Mouse (Mus musculus) CH12.LX (cell line): ENCODE results near the gene Chchd4. TPM values are rescaled to one million over a fixed set of nuclear protein-coding genes. Genes with fewer than 3 reads are reported as not detected.
A peak's percentile ranks its signal among the peaks of the same experiment; 100 is the strongest.

ENCODE experiments used
- DNase-seq: peaks from one replicate; pipeline ENCODE4 v3.0.0-alpha.2; 2013; ENCODE audit errors: extremely low read depth
- H3K27ac ChIP-seq: 2 replicates; pipeline ENCODE4 v1.5.1; 2012; ENCODE audit warnings: low read depth, mild to moderate bottlenecking, control low read depth, moderate library complexity; ENCODE audit not compliant: insufficient read depth
- H3K27me3 ChIP-seq: replicated peaks from 2 replicates; pipeline ENCODE3; 2012; ENCODE audit warnings: inconsistent platforms
- H3K36me3 ChIP-seq, 2 experiments: replicated peaks in 1 of 2; 2 replicates each; pipeline versions ENCODE3 to v1.6.1; 2012; ENCODE audit warnings: inconsistent platforms in 1 of 2, low read length in 1 of 2, mild to moderate bottlenecking in 1 of 2, mixed read lengths in 1 of 2, moderate library complexity in 1 of 2; ENCODE audit not compliant: control insufficient read depth in 1 of 2, insufficient read depth in 1 of 2
- H3K4me1 ChIP-seq, 2 experiments: 2 replicates each; pipeline ENCODE4 v1.6.1; 2012; ENCODE audit warnings: inconsistent platforms in 1 of 2, moderate library complexity in 1 of 2; ENCODE audit not compliant: insufficient read depth in 2 of 2, control insufficient read depth in 1 of 2
- H3K4me2 ChIP-seq: 2 replicates; pipeline ENCODE4 v1.6.1; 2012; ENCODE audit warnings: low read depth, mild to moderate bottlenecking, control low read depth; ENCODE audit not compliant: poor library complexity, insufficient read depth, severe bottlenecking
- H3K4me3 ChIP-seq, 3 experiments: fragments of 150-350 bp in 1 of 3; sonication (generic) in 1 of 3; replicated peaks in 1 of 3; 2 replicates each; pipeline versions ENCODE3 to v1.5.1; 2011 to 2012; ENCODE audit warnings: low read depth in 2 of 3, low read length in 2 of 3, mild to moderate bottlenecking in 2 of 3, moderate library complexity in 2 of 3, control low read depth in 1 of 3, improper control_type of control experiment in 1 of 3, inconsistent platforms in 1 of 3, mixed read lengths in 1 of 3; ENCODE audit not compliant: poor library complexity in 1 of 3
- H3K79me2 ChIP-seq: replicated peaks from 2 replicates; pipeline ENCODE4 v1.6.1; 2012; ENCODE audit warnings: mild to moderate bottlenecking, moderate library complexity; ENCODE audit not compliant: control insufficient read depth, poor library complexity, insufficient read depth, severe bottlenecking; ENCODE audit errors: extremely low read depth
- H3K9ac ChIP-seq: 2 replicates; pipeline ENCODE4 v1.6.1; 2012; ENCODE audit warnings: low read depth, mild to moderate bottlenecking, control low read depth, moderate library complexity; ENCODE audit not compliant: insufficient read depth
- H3K9me3 ChIP-seq: replicated peaks from 2 replicates; pipeline ENCODE3; 2012; ENCODE audit warnings: low read length, inconsistent platforms, mixed read lengths
- BHLHE40 ChIP-seq: IDR thresholded peaks from 2 replicates; pipeline ENCODE4 v1.6.1; 2011; ENCODE audit warnings: mild to moderate bottlenecking, low read depth, low read length, improper control_type of control experiment
- CHD2 ChIP-seq: IDR thresholded peaks from 2 replicates; pipeline ENCODE4 v1.6.1; 2011; ENCODE audit warnings: low read length, improper control_type of control experiment
- CTCF ChIP-seq, 2 experiments: IDR thresholded peaks in 1 of 2; conservative IDR thresholded peaks in 1 of 2; 2 replicates each; pipeline ENCODE4 v1.5.1; 2011 to 2012; ENCODE audit warnings: low read depth in 2 of 2, low read length in 2 of 2, improper control_type of control experiment in 1 of 2, inconsistent platforms in 1 of 2, mild to moderate bottlenecking in 1 of 2, moderate library complexity in 1 of 2
- E2F4 ChIP-seq: IDR thresholded peaks from 2 replicates; pipeline ENCODE4 v1.6.1; 2011; ENCODE audit warnings: low read depth, low read length, improper control_type of control experiment; ENCODE audit not compliant: insufficient replicate concordance
- ELF1 ChIP-seq: IDR thresholded peaks from 2 replicates; pipeline ENCODE4 v1.6.1; 2014; ENCODE audit warnings: low read depth, mild to moderate bottlenecking, inconsistent platforms, low read length, improper control_type of control experiment
- EP300 ChIP-seq: IDR thresholded peaks from 2 replicates; pipeline ENCODE4 v1.6.1; 2011; ENCODE audit warnings: low read length, improper control_type of control experiment
- ETS1 ChIP-seq: conservative IDR thresholded peaks from 2 replicates; pipeline ENCODE4 v1.6.1; 2012; ENCODE audit warnings: low read depth, mild to moderate bottlenecking, inconsistent platforms, low read length, improper control_type of control experiment, moderate library complexity
- GABPA ChIP-seq: IDR thresholded peaks from 2 replicates; pipeline ENCODE4 v1.6.1; 2012; ENCODE audit warnings: low read depth, low read length, improper control_type of control experiment, inconsistent platforms; ENCODE audit not compliant: insufficient replicate concordance
- HCFC1 ChIP-seq: IDR thresholded peaks from 2 replicates; pipeline ENCODE4 v1.6.1; 2012; ENCODE audit warnings: low read depth, mild to moderate bottlenecking, inconsistent platforms, low read length, improper control_type of control experiment
- IRF4 ChIP-seq: IDR thresholded peaks from 2 replicates; pipeline ENCODE4 v1.6.1; 2014; ENCODE audit warnings: low read depth, mild to moderate bottlenecking, inconsistent platforms, low read length, improper control_type of control experiment
- JUN ChIP-seq: IDR thresholded peaks from 2 replicates; pipeline ENCODE4 v1.6.1; 2011; ENCODE audit warnings: low read depth, mild to moderate bottlenecking, low read length, improper control_type of control experiment, moderate library complexity; ENCODE audit not compliant: insufficient read depth
- JUND ChIP-seq: conservative IDR thresholded peaks from 2 replicates; pipeline ENCODE4 v1.6.1; 2011; ENCODE audit warnings: low read depth, low read length, improper control_type of control experiment
- KAT2A ChIP-seq: IDR thresholded peaks from 2 replicates; pipeline ENCODE4 v1.6.1; 2012; ENCODE audit warnings: low read length, improper control_type of control experiment, inconsistent platforms; ENCODE audit not compliant: insufficient replicate concordance
- MAFK ChIP-seq: IDR thresholded peaks from 2 replicates; pipeline ENCODE4 v1.6.1; 2011; ENCODE audit warnings: low read length, improper control_type of control experiment; ENCODE audit not compliant: insufficient replicate concordance
- MAX ChIP-seq: IDR thresholded peaks from 2 replicates; pipeline ENCODE4 v1.6.1; 2011; ENCODE audit warnings: low read length, improper control_type of control experiment
- MAZ ChIP-seq: IDR thresholded peaks from 2 replicates; pipeline ENCODE4 v1.6.1; 2012; ENCODE audit warnings: low read depth, mild to moderate bottlenecking, inconsistent platforms, low read length, improper control_type of control experiment, moderate library complexity
- MEF2A ChIP-seq: IDR thresholded peaks from 2 replicates; pipeline ENCODE4 v1.6.1; 2014; ENCODE audit warnings: low read depth, mild to moderate bottlenecking, inconsistent platforms, low read length, improper control_type of control experiment, borderline replicate concordance
- MXI1 ChIP-seq: IDR thresholded peaks from 2 replicates; pipeline ENCODE4 v1.6.1; 2011; ENCODE audit warnings: mild to moderate bottlenecking, low read depth, low read length, improper control_type of control experiment
- MYC ChIP-seq: IDR thresholded peaks from 2 replicates; pipeline ENCODE4 v1.6.1; 2011; ENCODE audit warnings: low read depth, mild to moderate bottlenecking, improper control_type of control experiment, low read length
- NELFE ChIP-seq: IDR thresholded peaks from 2 replicates; pipeline ENCODE4 v1.6.1; 2011; ENCODE audit warnings: low read depth, low read length, improper control_type of control experiment
- NRF1 ChIP-seq: IDR thresholded peaks from 2 replicates; pipeline ENCODE4 v1.6.1; 2014; ENCODE audit warnings: low read depth, mild to moderate bottlenecking, inconsistent platforms, low read length, improper control_type of control experiment, moderate library complexity
- PAX5 ChIP-seq: IDR thresholded peaks from 2 replicates; pipeline ENCODE4 v1.6.1; 2012; ENCODE audit warnings: low read length, inconsistent platforms, mixed read lengths
- POLR2A ChIP-seq: IDR thresholded peaks from 2 replicates; pipeline ENCODE4 v1.6.1; 2011; ENCODE audit warnings: low read depth, mild to moderate bottlenecking, improper control_type of control experiment, low read length
- POLR2AphosphoS2 ChIP-seq: IDR thresholded peaks from 2 replicates; pipeline ENCODE4 v1.6.1; 2011; ENCODE audit warnings: low read depth, low read length, improper control_type of control experiment
- RAD21 ChIP-seq: IDR thresholded peaks from 2 replicates; pipeline ENCODE4 v1.6.1; 2011; ENCODE audit warnings: low read depth, mild to moderate bottlenecking, low read length, improper control_type of control experiment, moderate library complexity
- RCOR1 ChIP-seq: conservative IDR thresholded peaks from 2 replicates; pipeline ENCODE4 v1.6.1; 2012; ENCODE audit warnings: low read depth, mild to moderate bottlenecking, inconsistent platforms, low read length, improper control_type of control experiment
- SIN3A ChIP-seq: IDR thresholded peaks from 2 replicates; pipeline ENCODE4 v1.6.1; 2012; ENCODE audit warnings: low read length, improper control_type of control experiment, inconsistent platforms
- SMC3 ChIP-seq: IDR thresholded peaks from 2 replicates; pipeline ENCODE4 v1.6.1; 2011; ENCODE audit warnings: low read depth, low read length, improper control_type of control experiment
- TBP ChIP-seq: conservative IDR thresholded peaks from 2 replicates; pipeline ENCODE4 v1.6.1; 2011; ENCODE audit warnings: low read depth, low read length, improper control_type of control experiment
- TCF12 ChIP-seq: IDR thresholded peaks from 2 replicates; pipeline ENCODE4 v1.6.1; 2014; ENCODE audit warnings: low read depth, mild to moderate bottlenecking, inconsistent platforms, low read length, improper control_type of control experiment
- UBTF ChIP-seq: IDR thresholded peaks from 2 replicates; pipeline ENCODE4 v1.6.1; 2012; ENCODE audit warnings: low read depth, mild to moderate bottlenecking, inconsistent platforms, low read length, improper control_type of control experiment, moderate library complexity
- USF1 ChIP-seq: IDR thresholded peaks from 2 replicates; pipeline ENCODE4 v1.6.1; 2014; ENCODE audit warnings: low read depth, mild to moderate bottlenecking, inconsistent platforms, low read length, improper control_type of control experiment
- USF2 ChIP-seq: conservative IDR thresholded peaks from 2 replicates; pipeline ENCODE4 v1.6.1; 2011; ENCODE audit warnings: low read depth, low read length, improper control_type of control experiment
- ZC3H11A ChIP-seq: IDR thresholded peaks from 2 replicates; pipeline ENCODE4 v1.6.1; 2012; ENCODE audit warnings: low read depth, mild to moderate bottlenecking, inconsistent platforms, low read length, improper control_type of control experiment
- ZKSCAN1 ChIP-seq: IDR thresholded peaks from 2 replicates; pipeline ENCODE4 v1.6.1; 2012; ENCODE audit warnings: low read depth, inconsistent platforms, low read length, improper control_type of control experiment, borderline replicate concordance
- ZMIZ1 ChIP-seq: IDR thresholded peaks from 2 replicates; pipeline ENCODE4 v1.6.1; 2012; ENCODE audit warnings: low read depth, mild to moderate bottlenecking, inconsistent platforms, low read length, improper control_type of control experiment
- ZNF384 ChIP-seq: IDR thresholded peaks from 2 replicates; pipeline ENCODE4 v1.6.1; 2012; ENCODE audit warnings: low read depth, low read length, improper control_type of control experiment, inconsistent platforms
- dilution Hi-C: fragments of 300-500 bp; cut with MboI; formaldehyde crosslinking; loops from 2 replicates; pipeline ENCODE4 v1.14.3; 2020; ENCODE audit warnings: low sequenced_read_pairs; ENCODE audit not compliant: extremely low pct_unique_long_range_greater_than_20kb, extremely low pct_ligation_motif_present
- in situ Hi-C: fragments of 300-500 bp; cut with MboI; formaldehyde crosslinking; loops from 3 replicates; pipeline ENCODE4 v1.14.3; 2019; ENCODE audit warnings: low sequenced_read_pairs, low pct_ligation_motif_present, low pct_unique_long_range_greater_than_20kb, mixed read lengths
- polyA plus RNA-seq: library from polyadenylated mRNA; unstranded; fragments of >175 nt; gene quantifications from 2 replicates; pipeline ENCODE4 v1.2.1, GENCODE M21; 2012; ENCODE audit warnings: low read depth; ENCODE audit not compliant: insufficient read length
- total RNA-seq, 2 experiments: library from RNA; depleted of rRNA; stranded (reverse); fragments of 300-350 nt in 1 of 2; fragments of >200 nt in 1 of 2; gene quantifications; 2 replicates each; pipeline ENCODE4 v1.2.3; 2012 to 2014

The Chchd4 gene
- total RNA-seq (2012; rRNA removed) (30.1 and 40.8 TPM in 2 replicates), total RNA-seq (2014; rRNA removed) (49.7 and 56.5 TPM in 2 replicates), polyA plus RNA-seq (41.4 and 45.0 TPM in 2 replicates)

GRCm38 (mm10) chr6:91472868-91473804 lies at the start of gene Chchd4, which contains the start of gene Tmem43:
TSS of gene Chchd4 (minus strand) at chr6:91473546.
TSS of gene Tmem43 (plus strand) at chr6:91473703.
- Histone ChIP-seq H3K4me2 (peak within 1 kb of the TSS; percentile 90), H3K27me3 (no peaks in the 10 kb centered on the region), H3K4me3 (peak within 1 kb of the TSS; percentile 92 to 97 (median 93)), H3K27ac (peak within 1 kb of the TSS; percentile 79), H3K79me2 (peaks cover 49% of the 10 kb centered on the region), H3K9ac (peak within 1 kb of the TSS; percentile 93), H3K9me3 (no peaks in the 10 kb centered on the region), H3K36me3 (peaks cover 16 to 59% of the 10 kb centered on the region in 2 experiments), H3K4me1 (peaks cover 16 to 59% of the 10 kb centered on the region in 2 experiments)
- in situ Hi-C loops, result no loop called here
- dilution Hi-C loops, result no loop called here
- peak; percentile 99 for DNase-seq
- TF ChIP-seq MAX (peak; percentile 68), MAFK (no peak), RCOR1 (no peak), IRF4 (peak; percentile 2; the same call in 1 of the 2 replicates), PAX5 (no peak), RAD21 (no peak), USF1 (no peak), UBTF (peak; percentile 56; the same call in 1 of the 2 replicates), ZKSCAN1 (no peak), USF2 (no peak), ZNF384 (no peak), TBP (peak; percentile 60; the same call in 1 of the 2 replicates), JUN (no peak), MEF2A (peak; percentile 73), MAZ (peak; percentile 25; the same call in 1 of the 2 replicates), KAT2A (peak; percentile 100), GABPA (peak; percentile 96; the same call in 1 of the 2 replicates), TCF12 (peak; percentile 71), BHLHE40 (peak; percentile 38; the same call in 1 of the 2 replicates), CTCF (conservative IDR thresholded peaks at IDR 0.05 in 1 of 2, IDR thresholded peaks at IDR 0.05 in 1 of 2; ENCODE audit: low read depth in 2 of 2, low read length in 2 of 2) (no peak), ZMIZ1 (peak; percentile 64; the same call in 1 of the 2 replicates), ETS1 (no peak), POLR2A (peak; percentile 86), ZC3H11A (no peak), MXI1 (peak; percentile 85; the same call in 1 of the 2 replicates), POLR2AphosphoS2 (peak; percentile 46; the same call in 1 of the 2 replicates), SIN3A (peak; percentile 83), JUND (no peak), MYC (peak; percentile 85; the same call in 1 of the 2 replicates), NRF1 (peak; percentile 99), NELFE (peak; percentile 69), EP300 (no peak), ELF1 (peak; percentile 79), SMC3 (no peak), HCFC1 (peak; percentile 100), CHD2 (peak; percentile 76), E2F4 (peak; percentile 79; the same call in 1 of the 2 replicates)
